Mouse (Mus musculus) heart, postnatal 14 days (tissue): ENCODE measurements around the gene Il19. TPM values are rescaled to one million over a fixed set of nuclear protein-coding genes. Genes with fewer than 3 reads are reported as not detected.

Experiments
- total RNA-seq, 2 experiments: library from RNA; stranded (reverse); gene quantifications; 2 replicates each; pipeline ENCODE4 v1.2.3; 2021

The Il19 gene
- total RNA-seq, 2 experiments from 2014 or later = not detected

Other genes starting within 250 kb of the Il19 start
- gene Gm29427, start 224.3 kb downstream of the Il19 start, total RNA-seq = not detected
- gene Yod1, start 222.8 kb downstream of the Il19 start, total RNA-seq = 1 to 10 TPM; 6.3 to 6.6 TPM
- gene Pfkfb2, start 210.9 kb downstream of the Il19 start, total RNA-seq = 10 to 100 TPM; 65.7 to 70.8 TPM
- under 1 TPM; 0.57 to 0.73 TPM for gene AA986860, start 208.1 kb downstream of the Il19 start, total RNA-seq
- under 1 TPM; 0.17 to 0.41 TPM for gene Fcamr, start 139.2 kb downstream of the Il19 start, total RNA-seq
- under 1 TPM in 1 of 2 experiments, not detected in 1; 0.19 TPM for gene Pigr, start 113.4 kb downstream of the Il19 start, total RNA-seq
- under 1 TPM; 0.41 to 0.61 TPM for gene Fcmr, start 74.4 kb downstream of the Il19 start, total RNA-seq
- not detected for gene Il24, start 52.7 kb downstream of the Il19 start, total RNA-seq
- not detected for gene Il20, start 28.7 kb downstream of the Il19 start, total RNA-seq
- not detected for gene Il10, start 79.7 kb upstream of the Il19 start, total RNA-seq
- 100 to 1,000 TPM; 209 to 221 TPM for gene Mapkapk2, start 157.7 kb upstream of the Il19 start, total RNA-seq
- under 1 TPM; 0.37 to 0.53 TPM for gene Dyrk3, start 198.2 kb upstream of the Il19 start, total RNA-seq
- 10 to 100 TPM; 36.4 to 38.2 TPM for gene Eif2d, start 213.1 kb upstream of the Il19 start, total RNA-seq